Mouse (Mus musculus) brain, embryonic 14.5 days (tissue): ENCODE results near the gene Slc44a5.

ENCODE experiments used
- CTCF ChIP-seq: fragments of 200-500 bp; IDR thresholded peaks from 2 replicates; pipeline ENCODE4 v1.5.1; 2012; ENCODE audit warnings: inconsistent platforms, mild to moderate bottlenecking, moderate library complexity, borderline replicate concordance; ENCODE audit not compliant: insufficient read depth, insufficient read length; ENCODE audit errors: extremely low read depth
- POLR2A ChIP-seq: fragments of 200-500 bp; IDR thresholded peaks from 2 replicates; pipeline ENCODE4 v1.6.1; 2012; ENCODE audit warnings: mild to moderate bottlenecking, inconsistent platforms, borderline replicate concordance; ENCODE audit not compliant: poor library complexity, insufficient read depth, insufficient read length, severe bottlenecking; ENCODE audit errors: extremely low read depth

- TF ChIP-seq CTCF (peak; percentile 100), POLR2A (no peak)
Measured at GRCm38 (mm10) chr3:154269757-154270366, 296.6 kb downstream of the Slc44a5 start.
